ENCODE assay signal across 8 mouse cellular contexts in genomic region chr11:109721320-109721780, GRCm38 (mm10). TPM values are rescaled to one million over a fixed set of nuclear protein-coding genes. Genes with fewer than 3 reads are reported as not detected.
DNase-seq lines count a peak whose midpoint lies in the region; ATAC-seq and TF ChIP-seq lines count a peak whose summit lies in the region.

No protein-coding gene starts in this region.

- 1% methylated on average over 40 of the region's 40 CpGs for WGBS in cerebellum, adult 2 months
- whole genome bisulfite sequencing in forebrain, embryonic 15.5 days: under 1% methylated on average over 36 of the region's 40 CpGs
- 1% methylated on average over 38 of the region's 40 CpGs for WGBS in hindbrain, embryonic 16.5 days
- 3% methylated on average over 40 of the region's 40 CpGs for WGBS in liver, embryonic 14.5 days (ENCODE audit: insufficient replicate concordance)
- 1% methylated on average over 40 of the region's 40 CpGs for WGBS in neural tube, embryonic 13.5 days

- H3K9me3 ChIP-seq in forebrain, embryonic 15.5 days: no peaks in the 10 kb centered on the region
- no peaks in the 10 kb centered on the region for H3K9me3 ChIP-seq in hindbrain, embryonic 16.5 days (ENCODE audit: control insufficient read depth, low read length)
- no peaks in the 10 kb centered on the region for H3K9me3 ChIP-seq in liver, embryonic 14.5 days (ENCODE audit: control insufficient read depth, low read length)
- H3K9me3 ChIP-seq in neural tube, embryonic 13.5 days: no peaks in the 10 kb centered on the region

- peak overlapping the region; percentile 48 for H3K4me3 ChIP-seq in cerebellum, adult 2 months (replicated peaks; ENCODE audit: insufficient read depth, low read depth, low read length)
- peak overlapping the region; percentile 46 for H3K4me3 ChIP-seq in forebrain, embryonic 15.5 days
- H3K4me3 ChIP-seq in hindbrain, embryonic 16.5 days (ENCODE audit: low read length): peak overlapping the region; percentile 54
- H3K4me3 ChIP-seq in liver, embryonic 14.5 days (ENCODE audit: insufficient read depth in 1 of 2, low read depth in 2 of 2, low read length in 2 of 2): peak overlapping the region; percentile 23 to 41
- peak overlapping the region; percentile 48 for H3K4me3 ChIP-seq in neural tube, embryonic 13.5 days

- H3K27ac ChIP-seq in cerebellum, adult 2 months (ENCODE audit: insufficient read depth, low read length): peak overlapping the region; percentile 41; the same call in 1 of the 2 replicates
- H3K27ac ChIP-seq in forebrain, embryonic 15.5 days (replicated peaks): no peak overlapping the region
- peak overlapping the region; percentile 49 for H3K27ac ChIP-seq in hindbrain, embryonic 16.5 days (ENCODE audit: low read depth, low read length)
- H3K27ac ChIP-seq in liver, embryonic 14.5 days: no peak overlapping the region
- H3K27ac ChIP-seq in neural tube, embryonic 13.5 days (replicated peaks): no peak overlapping the region

- H3K27me3 ChIP-seq in cerebellum, adult 2 months (ENCODE audit: control insufficient read depth, insufficient read depth, low read length): no peaks in the 10 kb centered on the region; the same call in 1 of the 2 replicates
- peaks cover 8% of the 10 kb centered on the region; the same call in 1 of the 2 replicates for H3K27me3 ChIP-seq in forebrain, embryonic 15.5 days
- no peaks in the 10 kb centered on the region for H3K27me3 ChIP-seq in hindbrain, embryonic 16.5 days (replicated peaks; ENCODE audit: control insufficient read depth, insufficient read depth, low read length)
- peaks cover 8% of the 10 kb centered on the region; the same call in 1 of the 2 replicates for H3K27me3 ChIP-seq in liver, embryonic 14.5 days (ENCODE audit: control insufficient read depth, insufficient read depth, low read length)
- H3K27me3 ChIP-seq in neural tube, embryonic 13.5 days: peaks cover 30% of the 10 kb centered on the region

- no peak for TF ChIP-seq EP300 in liver, embryonic 14.5 days (IDR thresholded peaks at IDR 0.05; ENCODE audit: low read depth)

- peak in 1 of 2 experiments; percentile 21 for DNase-seq in cerebellum, adult 2 months
- DNase-seq in cerebellum, adult 11 months: no peak
- peak; percentile 72 for DNase-seq in adrenal gland, adult 2 months
- no peak for DNase-seq in liver, embryonic 14.5 days (ENCODE audit: low read depth in 3 of 3, low spot score in 3 of 3)
- DNase-seq in right cerebral cortex, postnatal 10 days (ENCODE audit: low spot score in 2 of 2): no peak

- H3K9ac ChIP-seq in forebrain, embryonic 15.5 days (replicated peaks): peak overlapping the region; percentile 47
- H3K9ac ChIP-seq in hindbrain, embryonic 16.5 days (ENCODE audit: low read depth, low read length): peak overlapping the region; percentile 64
- no peak overlapping the region for H3K9ac ChIP-seq in liver, embryonic 14.5 days (replicated peaks)
- H3K9ac ChIP-seq in neural tube, embryonic 13.5 days: peak overlapping the region; percentile 68

- no peak for TF ChIP-seq CTCF in cerebellum, adult 2 months (IDR thresholded peaks at IDR 0.05; ENCODE audit: borderline replicate concordance, insufficient read depth, low read depth, low read length)
- TF ChIP-seq CTCF in liver, embryonic 14.5 days (IDR thresholded peaks at IDR 0.05; ENCODE audit: low read depth): peak; percentile 26; the same call in 1 of the 2 replicates

- no peak for TF ChIP-seq POLR2A in cerebellum, adult 2 months (IDR thresholded peaks at IDR 0.05; ENCODE audit: borderline replicate concordance, insufficient read depth, low read length)

- no peaks in the 10 kb centered on the region; the same call in 1 of the 2 replicates for H3K4me1 ChIP-seq in cerebellum, adult 2 months (ENCODE audit: control insufficient read depth, insufficient read depth, low read length)
- H3K4me1 ChIP-seq in forebrain, embryonic 15.5 days: peaks cover 34% of the 10 kb centered on the region
- H3K4me1 ChIP-seq in hindbrain, embryonic 16.5 days (ENCODE audit: control insufficient read depth, insufficient read depth, low read depth, low read length): peaks cover 17% of the 10 kb centered on the region
- peaks cover 0 to 11% of the 10 kb centered on the region in 2 experiments; a peak in 1 of 4 replicates for H3K4me1 ChIP-seq in liver, embryonic 14.5 days (replicated peaks; ENCODE audit: control insufficient read depth in 2 of 2, insufficient read depth in 2 of 2, low read length in 1 of 2)
- peaks cover 25% of the 10 kb centered on the region for H3K4me1 ChIP-seq in neural tube, embryonic 13.5 days (replicated peaks)

- peak overlapping the region; percentile 94 for H3K4me2 ChIP-seq in forebrain, embryonic 15.5 days (replicated peaks)
- peak overlapping the region; percentile 98 for H3K4me2 ChIP-seq in hindbrain, embryonic 16.5 days (ENCODE audit: low read length)
- peak overlapping the region; percentile 40 for H3K4me2 ChIP-seq in liver, embryonic 14.5 days (ENCODE audit: low read depth)
- H3K4me2 ChIP-seq in neural tube, embryonic 13.5 days: peak overlapping the region; percentile 91

- no peaks in the 10 kb centered on the region for H3K36me3 ChIP-seq in forebrain, embryonic 15.5 days
- no peaks in the 10 kb centered on the region for H3K36me3 ChIP-seq in hindbrain, embryonic 16.5 days (ENCODE audit: control insufficient read depth, insufficient read depth, low read length)
- H3K36me3 ChIP-seq in liver, embryonic 14.5 days (replicated peaks; ENCODE audit: control insufficient read depth, insufficient read depth, low read depth): no peaks in the 10 kb centered on the region
- H3K36me3 ChIP-seq in neural tube, embryonic 13.5 days: no peaks in the 10 kb centered on the region

- peak; percentile 10; the same call in 1 of the 2 replicates for ATAC-seq in forebrain, embryonic 15.5 days (replicated peaks)
- ATAC-seq in hindbrain, embryonic 16.5 days: peak; percentile 52; the same call in 1 of the 2 replicates
- peak; percentile 43 for ATAC-seq in liver, embryonic 14.5 days (ENCODE audit: insufficient read depth)
- ATAC-seq in neural tube, embryonic 13.5 days (ENCODE audit: low read depth): peak; percentile 76

RNA-seq across cellular contexts. Expression of gene Fam20a, which starts 0.7 kb away (rescaled TPM):
- 22.3 and 25.2 TPM in 2 replicates for polyA plus RNA-seq in cerebellum, adult 2 months (2012; rRNA removed)
- total RNA-seq in adrenal gland, adult 2 months (2021): 1 to 10 TPM; 3.1 to 4.0 TPM
- 6.3 and 7.0 TPM in 2 replicates for polyA plus RNA-seq in adrenal gland, adult 2 months (2012; rRNA removed)
- polyA plus RNA-seq in forebrain, embryonic 15.5 days (2015; fragmentation: Nextera tagmentation; extraction: Ambion mirVana): 1.7 and 1.8 TPM in 2 replicates
- 7.2 and 7.9 TPM in 2 replicates for polyA plus RNA-seq in hindbrain, embryonic 16.5 days (2015; fragmentation: Nextera tagmentation; extraction: Ambion mirVana)
- 3.0 and 3.4 TPM in 2 replicates for polyA plus RNA-seq in liver, embryonic 14.5 days (2012; rRNA removed)
- 3.8 and 4.1 TPM in 2 replicates for polyA plus RNA-seq in liver, embryonic 14.5 days (2014; fragmentation: Nextera tagmentation; extraction: Ambion mirVana)
- 3.0 and 3.7 TPM in 2 replicates for polyA plus RNA-seq in neural tube, embryonic 13.5 days (2015; fragmentation: Nextera tagmentation; extraction: Ambion mirVana)

Comparison
In these comparisons a context has a peak if more than half of its experiments do, and no peak if none do; other contexts are left out.
1. H3K27ac ChIP-seq: peak in cerebellum, adult 2 months (single experiment) and hindbrain, embryonic 16.5 days (single experiment); none in forebrain, embryonic 15.5 days (single experiment), liver, embryonic 14.5 days (single experiment) and neural tube, embryonic 13.5 days (single experiment).
2. ATAC-seq: peak in every context shown above with its lines; median percentile 76 in neural tube, embryonic 13.5 days; 52 in hindbrain, embryonic 16.5 days; 43 in liver, embryonic 14.5 days; 10 in forebrain, embryonic 15.5 days.
3. H3K4me2 ChIP-seq: peak in every context shown above with its lines; median percentile 98 in hindbrain, embryonic 16.5 days; 94 in forebrain, embryonic 15.5 days; 91 in neural tube, embryonic 13.5 days; 40 in liver, embryonic 14.5 days.
4. Peak in every context shown above with its lines, with median percentiles within 50 percentile points of each other: H3K4me3 ChIP-seq.